Mouse (Mus musculus) CH12.LX (cell line): ENCODE data around the gene Prim2. TPM values are rescaled to one million over a fixed set of nuclear protein-coding genes. Genes with fewer than 3 reads are reported as not detected.

Experiments
- DNase-seq: peaks from one replicate; pipeline ENCODE4 v3.0.0-alpha.2; 2013; ENCODE audit errors: extremely low read depth
- H3K27ac ChIP-seq: 2 replicates; pipeline ENCODE4 v1.5.1; 2012; ENCODE audit warnings: low read depth, mild to moderate bottlenecking, control low read depth, moderate library complexity; ENCODE audit not compliant: insufficient read depth
- H3K27me3 ChIP-seq: replicated peaks from 2 replicates; pipeline ENCODE3; 2012; ENCODE audit warnings: inconsistent platforms
- H3K36me3 ChIP-seq, 2 experiments: replicated peaks in 1 of 2; 2 replicates each; pipeline versions ENCODE3 to v1.6.1; 2012; ENCODE audit warnings: inconsistent platforms in 1 of 2, low read length in 1 of 2, mild to moderate bottlenecking in 1 of 2, mixed read lengths in 1 of 2, moderate library complexity in 1 of 2; ENCODE audit not compliant: control insufficient read depth in 1 of 2, insufficient read depth in 1 of 2
- H3K4me1 ChIP-seq, 2 experiments: 2 replicates each; pipeline ENCODE4 v1.6.1; 2012; ENCODE audit warnings: inconsistent platforms in 1 of 2, moderate library complexity in 1 of 2; ENCODE audit not compliant: insufficient read depth in 2 of 2, control insufficient read depth in 1 of 2
- H3K4me2 ChIP-seq: 2 replicates; pipeline ENCODE4 v1.6.1; 2012; ENCODE audit warnings: low read depth, mild to moderate bottlenecking, control low read depth; ENCODE audit not compliant: poor library complexity, insufficient read depth, severe bottlenecking
- H3K4me3 ChIP-seq, 3 experiments: fragments of 150-350 bp in 1 of 3; sonication (generic) in 1 of 3; replicated peaks in 1 of 3; 2 replicates each; pipeline versions ENCODE3 to v1.5.1; 2011 to 2012; ENCODE audit warnings: low read depth in 2 of 3, low read length in 2 of 3, mild to moderate bottlenecking in 2 of 3, moderate library complexity in 2 of 3, control low read depth in 1 of 3, improper control_type of control experiment in 1 of 3, inconsistent platforms in 1 of 3, mixed read lengths in 1 of 3; ENCODE audit not compliant: poor library complexity in 1 of 3
- H3K79me2 ChIP-seq: replicated peaks from 2 replicates; pipeline ENCODE4 v1.6.1; 2012; ENCODE audit warnings: mild to moderate bottlenecking, moderate library complexity; ENCODE audit not compliant: control insufficient read depth, poor library complexity, insufficient read depth, severe bottlenecking; ENCODE audit errors: extremely low read depth
- H3K9ac ChIP-seq: 2 replicates; pipeline ENCODE4 v1.6.1; 2012; ENCODE audit warnings: low read depth, mild to moderate bottlenecking, control low read depth, moderate library complexity; ENCODE audit not compliant: insufficient read depth
- H3K9me3 ChIP-seq: replicated peaks from 2 replicates; pipeline ENCODE3; 2012; ENCODE audit warnings: low read length, inconsistent platforms, mixed read lengths
- EP300 ChIP-seq: IDR thresholded peaks from 2 replicates; pipeline ENCODE4 v1.6.1; 2011; ENCODE audit warnings: low read length, improper control_type of control experiment
- ETS1 ChIP-seq: conservative IDR thresholded peaks from 2 replicates; pipeline ENCODE4 v1.6.1; 2012; ENCODE audit warnings: low read depth, mild to moderate bottlenecking, inconsistent platforms, low read length, improper control_type of control experiment, moderate library complexity
- NRF1 ChIP-seq: IDR thresholded peaks from 2 replicates; pipeline ENCODE4 v1.6.1; 2014; ENCODE audit warnings: low read depth, mild to moderate bottlenecking, inconsistent platforms, low read length, improper control_type of control experiment, moderate library complexity
- TCF12 ChIP-seq: IDR thresholded peaks from 2 replicates; pipeline ENCODE4 v1.6.1; 2014; ENCODE audit warnings: low read depth, mild to moderate bottlenecking, inconsistent platforms, low read length, improper control_type of control experiment
- USF1 ChIP-seq: IDR thresholded peaks from 2 replicates; pipeline ENCODE4 v1.6.1; 2014; ENCODE audit warnings: low read depth, mild to moderate bottlenecking, inconsistent platforms, low read length, improper control_type of control experiment
- dilution Hi-C: fragments of 300-500 bp; cut with MboI; formaldehyde crosslinking; loops from 2 replicates; pipeline ENCODE4 v1.14.3; 2020; ENCODE audit warnings: low sequenced_read_pairs; ENCODE audit not compliant: extremely low pct_unique_long_range_greater_than_20kb, extremely low pct_ligation_motif_present
- in situ Hi-C: fragments of 300-500 bp; cut with MboI; formaldehyde crosslinking; loops from 3 replicates; pipeline ENCODE4 v1.14.3; 2019; ENCODE audit warnings: low sequenced_read_pairs, low pct_ligation_motif_present, low pct_unique_long_range_greater_than_20kb, mixed read lengths
- polyA plus RNA-seq: library from polyadenylated mRNA; unstranded; fragments of >175 nt; gene quantifications from 2 replicates; pipeline ENCODE4 v1.2.1, GENCODE M21; 2012; ENCODE audit warnings: low read depth; ENCODE audit not compliant: insufficient read length
- total RNA-seq, 2 experiments: library from RNA; depleted of rRNA; stranded (reverse); fragments of 300-350 nt in 1 of 2; fragments of >200 nt in 1 of 2; gene quantifications; 2 replicates each; pipeline ENCODE4 v1.2.3; 2012 to 2014

The Prim2 gene
- total and polyA plus RNA-seq, 3 experiments = 41.3 to 72.6 (median 51.7) TPM

DNA sequence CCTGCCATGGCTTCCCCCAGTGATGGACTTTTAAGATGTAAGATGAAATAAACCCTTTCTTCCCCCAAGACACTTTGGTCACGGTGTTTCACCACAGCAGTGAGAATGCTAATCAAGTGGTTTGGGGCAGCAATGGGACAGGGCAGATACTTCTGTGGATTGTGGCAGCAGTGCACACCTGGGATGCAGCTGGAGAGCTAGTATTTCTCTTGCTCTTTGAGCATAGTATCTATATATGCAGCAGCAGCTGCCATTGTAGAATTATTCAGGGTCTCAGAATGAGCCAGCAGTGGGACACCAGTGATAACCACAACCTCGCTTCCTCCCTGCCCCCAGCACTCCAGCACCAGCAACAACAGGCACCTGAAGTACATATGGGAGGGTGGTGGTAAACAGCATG, 233.4 kb downstream of the Prim2 start:
- Histone ChIP-seq H3K79me2 (no peaks in the 10 kb centered on the region), H3K4me1 (peaks cover 6 to 17% of the 10 kb centered on the region in 2 experiments), H3K9ac (no peak overlapping the region), H3K4me2 (no peak overlapping the region), H3K27me3 (no peaks in the 10 kb centered on the region), H3K27ac (no peak overlapping the region), H3K4me3 (no peak overlapping the region), H3K9me3 (no peaks in the 10 kb centered on the region), H3K36me3 (no peaks in the 10 kb centered on the region)
- dilution Hi-C loops = no loop called here
- TF ChIP-seq NRF1 (no peak), TCF12 (peak; percentile 69), EP300 (peak; percentile 29; the same call in 1 of the 2 replicates), USF1 (no peak), ETS1 (peak; percentile 32)
- DNase-seq = peak; percentile 68
- in situ Hi-C loops = no loop called here

Other genes starting within 250 kb of the Prim2 start
- gene Rab23, start 50.1 kb upstream of the Prim2 start, total RNA-seq (2012; rRNA removed) = 5.8 and 5.9 TPM in 2 replicates
- 5.0 and 6.7 TPM in 2 replicates for gene Rab23, start 50.1 kb upstream of the Prim2 start, total RNA-seq (2014; rRNA removed)
- 16.8 and 17.6 TPM in 2 replicates for gene Rab23, start 50.1 kb upstream of the Prim2 start, polyA plus RNA-seq
- 51.1 and 54.8 TPM in 2 replicates for gene Bag2, start 88.0 kb upstream of the Prim2 start, total RNA-seq (2012; rRNA removed)
- 73.5 and 81.7 TPM in 2 replicates for gene Bag2, start 88.0 kb upstream of the Prim2 start, total RNA-seq (2014; rRNA removed)
- 62.1 and 64.4 TPM in 2 replicates for gene Bag2, start 88.0 kb upstream of the Prim2 start, polyA plus RNA-seq
- gene Zfp451, start 144.8 kb upstream of the Prim2 start, total RNA-seq (2012; rRNA removed) = 13.9 and 16.6 TPM in 2 replicates
- 21.2 and 23.0 TPM in 2 replicates for gene Zfp451, start 144.8 kb upstream of the Prim2 start, total RNA-seq (2014; rRNA removed)
- gene Zfp451, start 144.8 kb upstream of the Prim2 start, polyA plus RNA-seq = 20.5 and 22.9 TPM in 2 replicates
- gene Bend6, start 238.0 kb upstream of the Prim2 start, total RNA-seq (2012; rRNA removed) = 0.50 and 1.4 TPM in 2 replicates
- 3.2 and 4.0 TPM in 2 replicates for gene Bend6, start 238.0 kb upstream of the Prim2 start, total RNA-seq (2014; rRNA removed)
- gene Bend6, start 238.0 kb upstream of the Prim2 start, polyA plus RNA-seq = 2.5 and 3.4 TPM in 2 replicates
- gene Dst, start 238.4 kb upstream of the Prim2 start, total RNA-seq (2012; rRNA removed) = 15.9 and 20.5 TPM in 2 replicates
- gene Dst, start 238.4 kb upstream of the Prim2 start, total RNA-seq (2014; rRNA removed) = 7.4 and 9.1 TPM in 2 replicates
- gene Dst, start 238.4 kb upstream of the Prim2 start, polyA plus RNA-seq = 27.6 and 28.0 TPM in 2 replicates